ENCODE assay signal across 22 mouse cellular contexts in the genomic region with DNA sequence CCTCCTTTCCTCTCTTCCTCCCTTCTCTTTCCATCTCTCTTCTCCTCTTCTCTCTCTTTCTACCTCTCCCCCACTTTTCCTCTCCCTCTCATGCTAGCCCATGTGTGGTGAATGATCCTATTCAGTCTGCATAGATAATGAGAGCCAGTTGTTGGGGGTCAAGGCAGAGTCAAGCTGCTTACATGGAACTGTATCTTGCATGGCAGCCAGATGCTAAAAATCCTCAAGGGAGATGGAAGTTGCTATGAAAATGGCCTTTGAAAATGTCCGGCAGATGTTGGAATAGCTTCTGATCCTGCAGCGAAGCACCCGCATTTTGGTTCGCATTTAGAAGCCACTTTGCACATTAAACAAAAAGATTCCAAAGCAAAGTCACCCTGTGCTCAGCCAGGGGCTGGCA.
DNase-seq lines count a peak whose midpoint lies in the region; ATAC-seq and TF ChIP-seq lines count a peak whose summit lies in the region.
"Had no signal": no experiment of that assay in that cellular context is flagged by ENCODE, and none has a peak within 500 bp of the region (broad histone marks: within the 10 kb centered on the region; RNA-seq: fewer than 3 reads in every experiment).

No protein-coding gene starts in this region.

- no peak for DNase-seq in hindbrain, embryonic 14.5 days (ENCODE audit: low spot score)
- peak; percentile 76 for DNase-seq in embryonic facial prominence, embryonic 10.5 days (ENCODE audit: low spot score)
- DNase-seq in limb, embryonic 10.5 days (ENCODE audit: low spot score) = peak; percentile 33
- DNase-seq in heart, adult 2 months = no peak
- DNase-seq: adrenal gland, adult 2 months; cerebellum, postnatal 25 days; gastrocnemius, adult 2 months; kidney, adult 8-10 months; kidney, postnatal 25 days; layer of hippocampus, adult 9-11 months; liver, embryonic 13.5 days; right cerebral cortex, postnatal 4 days; thymus, postnatal 14 days had no signal

- no peaks in the 10 kb centered on the region for H3K79me2 ChIP-seq in heart, adult 2 months (replicated peaks; ENCODE audit: control insufficient read depth, insufficient read depth, low read length)

- H3K27ac ChIP-seq in hindbrain, embryonic 13.5 days = peak overlapping the region; percentile 40; the same call in 1 of the 2 replicates
- H3K27ac ChIP-seq in hindbrain, embryonic 14.5 days = no peak overlapping the region
- H3K27ac ChIP-seq in embryonic facial prominence, embryonic 10.5 days (replicated peaks) = peak overlapping the region; percentile 65
- H3K27ac ChIP-seq in limb, embryonic 10.5 days = no peak overlapping the region
- no peak overlapping the region for H3K27ac ChIP-seq in neural tube, embryonic 15.5 days (replicated peaks)
- H3K27ac ChIP-seq in heart, adult 2 months = no peak overlapping the region
- H3K27ac ChIP-seq in forebrain, embryonic 12.5 days = no peak overlapping the region
- H3K27ac ChIP-seq: forebrain, embryonic 15.5 days; gastrocnemius, adult 2 months; hindbrain, embryonic 15.5 days; liver, embryonic 13.5 days; lung, embryonic 15.5 days; macrophage had no signal

- ATAC-seq in hindbrain, embryonic 13.5 days (ENCODE audit: low FRiP score) = peak; percentile 63; the same call in 1 of the 2 replicates
- ATAC-seq in hindbrain, embryonic 14.5 days (ENCODE audit: low FRiP score) = no peak
- ATAC-seq in neural tube, embryonic 15.5 days (ENCODE audit: low FRiP score) = 0 out of 2 replicates have a peak, but pooled peaks have one; percentile 53
- no peak for ATAC-seq in forebrain, embryonic 12.5 days (ENCODE audit: low FRiP score)
- ATAC-seq: forebrain, embryonic 15.5 days had no signal

- intact Hi-C loops in heart, adult 2 months (cut with DNase I) = no loop called here

- no peaks in the 10 kb centered on the region for H3K36me3 ChIP-seq in hindbrain, embryonic 13.5 days
- no peaks in the 10 kb centered on the region for H3K36me3 ChIP-seq in hindbrain, embryonic 14.5 days (replicated peaks; ENCODE audit: control insufficient read depth, insufficient read depth)
- H3K36me3 ChIP-seq in embryonic facial prominence, embryonic 10.5 days (replicated peaks) = no peaks in the 10 kb centered on the region
- H3K36me3 ChIP-seq in limb, embryonic 10.5 days = no peaks in the 10 kb centered on the region
- no peaks in the 10 kb centered on the region for H3K36me3 ChIP-seq in neural tube, embryonic 15.5 days
- H3K36me3 ChIP-seq in heart, adult 2 months (ENCODE audit: control insufficient read depth, insufficient read depth, low read length) = no peaks in the 10 kb centered on the region
- no peaks in the 10 kb centered on the region for H3K36me3 ChIP-seq in forebrain, embryonic 12.5 days (replicated peaks)
- H3K36me3 ChIP-seq: forebrain, embryonic 15.5 days; hindbrain, embryonic 15.5 days; liver, embryonic 13.5 days; lung, embryonic 15.5 days had no signal

- no peak overlapping the region for H3K4me2 ChIP-seq in hindbrain, embryonic 13.5 days
- no peak overlapping the region for H3K4me2 ChIP-seq in hindbrain, embryonic 14.5 days (replicated peaks)
- H3K4me2 ChIP-seq in neural tube, embryonic 15.5 days = no peak overlapping the region
- H3K4me2 ChIP-seq in forebrain, embryonic 12.5 days = no peak overlapping the region
- H3K4me2 ChIP-seq: forebrain, embryonic 15.5 days; hindbrain, embryonic 15.5 days; liver, embryonic 13.5 days; lung, embryonic 15.5 days had no signal

- no peak for TF ChIP-seq POLR2A in heart, adult 2 months (IDR thresholded peaks at IDR 0.05; ENCODE audit: insufficient read depth, low read depth, low read length)

- H3K27me3 ChIP-seq in hindbrain, embryonic 13.5 days = no peaks in the 10 kb centered on the region
- no peaks in the 10 kb centered on the region for H3K27me3 ChIP-seq in hindbrain, embryonic 14.5 days (ENCODE audit: control insufficient read depth, insufficient read depth, low read length)
- no peaks in the 10 kb centered on the region for H3K27me3 ChIP-seq in embryonic facial prominence, embryonic 10.5 days (replicated peaks; ENCODE audit: low read depth, poor library complexity, severe bottlenecking)
- H3K27me3 ChIP-seq in limb, embryonic 10.5 days (ENCODE audit: low read depth, poor library complexity, severe bottlenecking) = no peaks in the 10 kb centered on the region
- H3K27me3 ChIP-seq in neural tube, embryonic 15.5 days (replicated peaks) = no peaks in the 10 kb centered on the region
- no peaks in the 10 kb centered on the region for H3K27me3 ChIP-seq in heart, adult 2 months (ENCODE audit: control insufficient read depth, insufficient read depth, low read length)
- no peaks in the 10 kb centered on the region for H3K27me3 ChIP-seq in forebrain, embryonic 12.5 days
- H3K27me3 ChIP-seq: CH12.LX; forebrain, embryonic 15.5 days; hindbrain, embryonic 15.5 days; liver, embryonic 13.5 days; lung, embryonic 15.5 days had no signal

- no peak overlapping the region for H3K9ac ChIP-seq in hindbrain, embryonic 13.5 days
- H3K9ac ChIP-seq in hindbrain, embryonic 14.5 days = no peak overlapping the region
- no peak overlapping the region for H3K9ac ChIP-seq in neural tube, embryonic 15.5 days (replicated peaks)
- H3K9ac ChIP-seq in heart, adult 2 months (ENCODE audit: low read depth, low read length) = no peak overlapping the region
- no peak overlapping the region for H3K9ac ChIP-seq in forebrain, embryonic 12.5 days
- H3K9ac ChIP-seq: forebrain, embryonic 15.5 days; hindbrain, embryonic 15.5 days; liver, embryonic 13.5 days; lung, embryonic 15.5 days had no signal

- no peak for TF ChIP-seq CTCF in heart, adult 2 months (IDR thresholded peaks at IDR 0.05)

- peaks cover 7% of the 10 kb centered on the region for H3K4me1 ChIP-seq in hindbrain, embryonic 13.5 days (replicated peaks)
- H3K4me1 ChIP-seq in hindbrain, embryonic 14.5 days (replicated peaks; ENCODE audit: control insufficient read depth, insufficient read depth, low read length) = no peaks in the 10 kb centered on the region
- H3K4me1 ChIP-seq in embryonic facial prominence, embryonic 10.5 days = peaks cover 24% of the 10 kb centered on the region
- H3K4me1 ChIP-seq in limb, embryonic 10.5 days = peaks cover 9% of the 10 kb centered on the region
- peaks cover 8% of the 10 kb centered on the region for H3K4me1 ChIP-seq in neural tube, embryonic 15.5 days
- no peaks in the 10 kb centered on the region for H3K4me1 ChIP-seq in heart, adult 2 months (ENCODE audit: control insufficient read depth, insufficient read depth, low read length)
- H3K4me1 ChIP-seq in forebrain, embryonic 12.5 days = peaks cover 4% of the 10 kb centered on the region; the same call in 1 of the 2 replicates
- H3K4me1 ChIP-seq: forebrain, embryonic 15.5 days; liver, embryonic 13.5 days; lung, embryonic 15.5 days had no signal

- WGBS in hindbrain, embryonic 13.5 days = 29% methylated on average over 4 of the region's 4 CpGs
- WGBS in hindbrain, embryonic 14.5 days = 32% methylated on average over 4 of the region's 4 CpGs
- 19% methylated on average over 4 of the region's 4 CpGs for WGBS in embryonic facial prominence, embryonic 10.5 days
- 23% methylated on average over 4 of the region's 4 CpGs for WGBS in limb, embryonic 10.5 days
- 31% methylated on average over 4 of the region's 4 CpGs for WGBS in neural tube, embryonic 15.5 days
- 28% methylated on average over 4 of the region's 4 CpGs for WGBS in heart, adult 2 months
- 34% methylated on average over 4 of the region's 4 CpGs for WGBS in forebrain, embryonic 12.5 days

- TF ChIP-seq EP300 in heart, adult 2 months (IDR thresholded peaks at IDR 0.05; ENCODE audit: insufficient read depth, low read depth, low read length) = no peak

- H3K4me3 ChIP-seq in hindbrain, embryonic 13.5 days = no peak overlapping the region
- no peak overlapping the region for H3K4me3 ChIP-seq in hindbrain, embryonic 14.5 days (replicated peaks; ENCODE audit: low read length)
- H3K4me3 ChIP-seq in embryonic facial prominence, embryonic 10.5 days = peak overlapping the region; percentile 25; the same call in 1 of the 2 replicates
- no peak overlapping the region for H3K4me3 ChIP-seq in limb, embryonic 10.5 days
- no peak overlapping the region for H3K4me3 ChIP-seq in neural tube, embryonic 15.5 days (replicated peaks)
- H3K4me3 ChIP-seq in heart, adult 2 months = no peak overlapping the region
- H3K4me3 ChIP-seq in forebrain, embryonic 12.5 days (replicated peaks) = no peak overlapping the region
- H3K4me3 ChIP-seq: erythroblast, embryonic 14.5 days; forebrain, embryonic 15.5 days; gastrocnemius, adult 2 months; hindbrain, embryonic 15.5 days; liver, embryonic 13.5 days; lung, embryonic 15.5 days had no signal

- H3K9me3 ChIP-seq in hindbrain, embryonic 13.5 days = no peaks in the 10 kb centered on the region
- no peaks in the 10 kb centered on the region for H3K9me3 ChIP-seq in hindbrain, embryonic 14.5 days (ENCODE audit: control insufficient read depth, low read length)
- H3K9me3 ChIP-seq in embryonic facial prominence, embryonic 10.5 days = no peaks in the 10 kb centered on the region
- H3K9me3 ChIP-seq in limb, embryonic 10.5 days (replicated peaks) = no peaks in the 10 kb centered on the region
- H3K9me3 ChIP-seq in neural tube, embryonic 15.5 days (replicated peaks) = no peaks in the 10 kb centered on the region
- H3K9me3 ChIP-seq in forebrain, embryonic 12.5 days = no peaks in the 10 kb centered on the region
- H3K9me3 ChIP-seq: forebrain, embryonic 15.5 days; hindbrain, embryonic 15.5 days; liver, embryonic 13.5 days; lung, embryonic 15.5 days had no signal

Comparison
In these comparisons a context has a peak if more than half of its experiments do, and no peak if none do; other contexts are left out.
1. ATAC-seq: peak in hindbrain, embryonic 13.5 days (single experiment) and neural tube, embryonic 15.5 days (single experiment); none in hindbrain, embryonic 14.5 days (single experiment) and forebrain, embryonic 12.5 days (single experiment).
2. H3K27ac ChIP-seq: peak in hindbrain, embryonic 13.5 days (single experiment) and embryonic facial prominence, embryonic 10.5 days (single experiment); none in hindbrain, embryonic 14.5 days (single experiment), limb, embryonic 10.5 days (single experiment), neural tube, embryonic 15.5 days (single experiment), heart, adult 2 months (single experiment) and forebrain, embryonic 12.5 days (single experiment).
3. DNase-seq: peak in embryonic facial prominence, embryonic 10.5 days (single experiment) and limb, embryonic 10.5 days (single experiment); none in hindbrain, embryonic 14.5 days (single experiment) and heart, adult 2 months (0 of 2).